Mouse (Mus musculus) megakaryocyte, embryonic 14.5 days (primary cell): ENCODE measurements around the gene Cyp2d12.
"Not testable (repeated sequence)": the region's sequence is repeated elsewhere in the genome, so short reads cannot be mapped to it uniquely, and the experiment has no call there.

Source experiments
- FLI1 ChIP-seq: IDR thresholded peaks from 2 replicates; pipeline ENCODE4 v1.6.1; 2012; ENCODE audit warnings: low read length, inconsistent platforms, mixed read lengths
- GATA1 ChIP-seq: IDR thresholded peaks from 3 replicates; pipeline ENCODE4 v1.6.1; 2012; ENCODE audit warnings: mixed read lengths, low read length, inconsistent platforms, borderline replicate concordance

DNA sequence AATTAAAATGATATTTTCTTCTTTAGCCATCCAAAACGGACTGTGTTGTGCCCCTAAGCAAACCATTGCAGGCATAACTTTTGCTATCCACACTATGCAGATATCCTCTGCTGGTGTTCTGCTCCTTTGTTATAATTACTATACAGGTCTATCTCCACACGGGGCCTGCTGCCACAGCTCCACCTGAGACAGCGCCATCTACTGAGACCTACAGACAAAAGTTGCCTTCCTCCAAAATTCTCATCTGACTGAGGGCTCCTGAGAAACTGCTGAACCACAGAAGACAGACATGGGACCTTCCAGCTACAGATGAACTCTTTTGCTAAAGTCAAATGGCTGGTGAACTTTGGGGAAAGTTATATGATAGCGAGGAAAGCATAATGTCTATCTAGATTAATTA lies 47.1 kb upstream of the Cyp2d12 start:
- not testable (repeated sequence) for TF ChIP-seq GATA1, FLI1
